Mouse (Mus musculus): ENCODE data around the gene St7. TPM values are rescaled to one million over a fixed set of nuclear protein-coding genes. Genes with fewer than 3 reads are reported as not detected.

The St7 gene
- total RNA-seq, 2 experiments from 2014 or later: 53.8 to 56.1 TPM

- no peak for DNase-seq (ENCODE audit: low spot score in 2 of 2)
- no peak overlapping the region for H3K4me3 ChIP-seq
- H3K27ac ChIP-seq: no peak overlapping the region
- TF ChIP-seq CTCF (conservative IDR thresholded peaks at IDR 0.05): no peak
Observed at GRCm38 (mm10) chr6:17912825-17913224, 220.1 kb downstream of the St7 start.

GRCm38 (mm10) chr6:17913315-17913714, 220.6 kb downstream of the St7 start:
- no peak for TF ChIP-seq CTCF (conservative IDR thresholded peaks at IDR 0.05)
- DNase-seq (ENCODE audit: low spot score in 2 of 2): no peak
- Histone ChIP-seq H3K4me3 (no peak overlapping the region), H3K27ac (no peak overlapping the region)

GRCm38 (mm10) chr6:17914300-17914699, 221.6 kb downstream of the St7 start:
- no peak for TF ChIP-seq CTCF (conservative IDR thresholded peaks at IDR 0.05)
- Histone ChIP-seq H3K27ac (no peak overlapping the region), H3K4me3 (no peak overlapping the region)
- DNase-seq (ENCODE audit: low spot score in 2 of 2): no peak

GRCm38 (mm10) chr6:17917233-17917632, 224.5 kb downstream of the St7 start:
- H3K4me3 ChIP-seq: no peak overlapping the region
- peak overlapping the region; percentile 5; the same call in 1 of the 2 replicates for H3K27ac ChIP-seq
- DNase-seq (ENCODE audit: low spot score in 2 of 2): no peak
- TF ChIP-seq CTCF (conservative IDR thresholded peaks at IDR 0.05): no peak

- peak overlapping the region; percentile 63 for H3K27ac ChIP-seq
- no peak overlapping the region for H3K4me3 ChIP-seq
- no peak for TF ChIP-seq CTCF (conservative IDR thresholded peaks at IDR 0.05)
- DNase-seq (ENCODE audit: low spot score in 2 of 2): no peak
Observed at GRCm38 (mm10) chr6:17922180-17922579, 229.4 kb downstream of the St7 start.

GRCm38 (mm10) chr6:17922967-17923366, 230.2 kb downstream of the St7 start:
- TF ChIP-seq CTCF (conservative IDR thresholded peaks at IDR 0.05): no peak
- no peak for DNase-seq (ENCODE audit: low spot score in 2 of 2)
- peak overlapping the region; percentile 63 for H3K27ac ChIP-seq
- H3K4me3 ChIP-seq: no peak overlapping the region

GRCm38 (mm10) chr6:17923370-17923769, 230.6 kb downstream of the St7 start:
- no peak for TF ChIP-seq CTCF (conservative IDR thresholded peaks at IDR 0.05)
- Histone ChIP-seq H3K4me3 (no peak overlapping the region), H3K27ac (peak overlapping the region; percentile 24; the same call in 1 of the 2 replicates)
- DNase-seq (ENCODE audit: low spot score in 2 of 2): no peak

GRCm38 (mm10) chr6:17923894-17924505, 231.3 kb downstream of the St7 start:
- no peak for TF ChIP-seq CTCF (conservative IDR thresholded peaks at IDR 0.05)
- no peak for DNase-seq (ENCODE audit: low spot score in 2 of 2)
- Histone ChIP-seq H3K27ac (peak overlapping the region; percentile 24; the same call in 1 of the 2 replicates), H3K4me3 (no peak overlapping the region)

- Histone ChIP-seq H3K4me3 (no peak overlapping the region), H3K27ac (no peak overlapping the region)
- no peak for DNase-seq (ENCODE audit: low spot score in 2 of 2)
- TF ChIP-seq CTCF (conservative IDR thresholded peaks at IDR 0.05): peak; percentile 77
Observed at GRCm38 (mm10) chr6:17925267-17925666, 232.5 kb downstream of the St7 start.

GRCm38 (mm10) chr6:17927746-17928145, 235.0 kb downstream of the St7 start:
- TF ChIP-seq CTCF (conservative IDR thresholded peaks at IDR 0.05): no peak
- no peak for DNase-seq (ENCODE audit: low spot score in 2 of 2)
- H3K27ac ChIP-seq: no peak overlapping the region; the same call in 1 of the 2 replicates
- no peak overlapping the region for H3K4me3 ChIP-seq

- TF ChIP-seq CTCF (conservative IDR thresholded peaks at IDR 0.05): no peak
- Histone ChIP-seq H3K27ac (no peak overlapping the region), H3K4me3 (no peak overlapping the region)
Observed at GRCm38 (mm10) chr6:17931187-17931586, 238.5 kb downstream of the St7 start.

GRCm38 (mm10) chr6:17931835-17932234, 239.1 kb downstream of the St7 start:
- TF ChIP-seq CTCF (conservative IDR thresholded peaks at IDR 0.05): no peak
- no peak for DNase-seq (ENCODE audit: low spot score in 2 of 2)
- Histone ChIP-seq H3K27ac (no peak overlapping the region), H3K4me3 (no peak overlapping the region)

More at GRCm38 (mm10) chr6:17931187-17931586, 238.5 kb downstream of the St7 start:
- no peak for DNase-seq (ENCODE audit: low spot score in 2 of 2)

- no peak for TF ChIP-seq CTCF (conservative IDR thresholded peaks at IDR 0.05)
- H3K4me3 ChIP-seq: no peak overlapping the region
- DNase-seq (ENCODE audit: low spot score in 2 of 2): no peak
- H3K27ac ChIP-seq: no peak overlapping the region
Observed at GRCm38 (mm10) chr6:17932806-17933205, 240.1 kb downstream of the St7 start.

GRCm38 (mm10) chr6:17938631-17939346, 246.1 kb downstream of the St7 start:
- no peak for DNase-seq (ENCODE audit: low spot score in 2 of 2)
- Histone ChIP-seq H3K27ac (no peak overlapping the region), H3K4me3 (no peak overlapping the region)
- no peak for TF ChIP-seq CTCF (conservative IDR thresholded peaks at IDR 0.05)
